Mouse (Mus musculus): ENCODE results near the gene Akap5. TPM values are rescaled to one million over a fixed set of nuclear protein-coding genes. Genes with fewer than 3 reads are reported as not detected.

The Akap5 gene
- polyA plus RNA-seq, 1 experiment from 2014 or later = 4.4 TPM

- ATAC-seq (ENCODE audit: insufficient read depth, low FRiP score, low TSS enrichment) = peak; percentile 63; the same call in 1 of the 2 replicates
- WGBS = 68% methylated on average over 5 of the region's 5 CpGs
- no peak overlapping the region for H3K27ac ChIP-seq (ENCODE audit: low read depth, low read length)
Measured at GRCm38 (mm10) chr12:76288494-76288893, 36.2 kb upstream of the Akap5 start.

GRCm38 (mm10) chr12:76289428-76289827 is 35.3 kb upstream of the Akap5 start:
- no peak for ATAC-seq (ENCODE audit: insufficient read depth, low FRiP score, low TSS enrichment)
- Histone ChIP-seq H3K9ac (ENCODE audit: low read length) (no peak overlapping the region), H3K4me1 (ENCODE audit: control insufficient read depth, insufficient read depth, low read length) (no peaks in the 10 kb centered on the region), H3K4me3 (ENCODE audit: low read depth, low read length) (no peak overlapping the region), H3K36me3 (ENCODE audit: control insufficient read depth, insufficient read depth, low read length) (no peaks in the 10 kb centered on the region), H3K27ac (ENCODE audit: low read depth, low read length) (no peak overlapping the region), H3K4me2 (ENCODE audit: low read depth) (no peak overlapping the region), H3K27me3 (ENCODE audit: control insufficient read depth, insufficient read depth, low read length) (no peaks in the 10 kb centered on the region), H3K9me3 (ENCODE audit: control insufficient read depth, low read length) (no peaks in the 10 kb centered on the region)
- 96% methylated on average over 12 of the region's 12 CpGs for WGBS
- DNase-seq (ENCODE audit: low spot score) = no peak

More at GRCm38 (mm10) chr12:76288494-76288893, 36.2 kb upstream of the Akap5 start:
- H3K36me3 ChIP-seq (ENCODE audit: control insufficient read depth, insufficient read depth, low read length) = no peaks in the 10 kb centered on the region
- no peak overlapping the region for H3K4me3 ChIP-seq (ENCODE audit: low read depth, low read length)
- H3K9ac ChIP-seq (ENCODE audit: low read length) = no peak overlapping the region
- DNase-seq (ENCODE audit: low spot score) = no peak
- no peak overlapping the region for H3K4me2 ChIP-seq (ENCODE audit: low read depth)
- no peaks in the 10 kb centered on the region for H3K9me3 ChIP-seq (ENCODE audit: control insufficient read depth, low read length)
- no peaks in the 10 kb centered on the region for H3K4me1 ChIP-seq (ENCODE audit: control insufficient read depth, insufficient read depth, low read length)
- no peaks in the 10 kb centered on the region for H3K27me3 ChIP-seq (ENCODE audit: control insufficient read depth, insufficient read depth, low read length)

DNA sequence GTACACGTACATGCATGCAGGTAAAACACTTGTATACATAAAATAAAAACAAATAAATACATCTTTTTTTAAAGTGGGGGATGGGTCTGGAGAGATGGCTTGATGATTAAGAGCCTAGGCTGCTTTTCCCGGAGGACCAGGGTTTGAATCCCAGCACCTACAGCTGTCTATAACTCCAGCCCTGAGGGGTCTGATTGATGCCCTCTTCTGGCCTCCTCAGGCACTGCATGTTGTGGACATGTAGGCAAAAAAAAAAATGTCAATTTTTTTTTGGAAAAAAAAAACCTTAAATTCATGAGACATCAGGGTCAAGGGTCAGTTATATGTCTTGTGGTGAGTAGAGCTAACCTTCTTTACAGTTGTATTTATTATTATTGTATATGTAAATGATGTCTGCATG is 34.4 kb upstream of the Akap5 start:
- WGBS = 92% methylated on average over 2 of the region's 2 CpGs
- ATAC-seq (ENCODE audit: insufficient read depth, low FRiP score, low TSS enrichment) (no peak), DNase-seq (ENCODE audit: low spot score) (no peak)
- no peaks in the 10 kb centered on the region for H3K36me3 ChIP-seq (ENCODE audit: control insufficient read depth, insufficient read depth, low read length)
- no peak overlapping the region for H3K4me3 ChIP-seq (ENCODE audit: low read depth, low read length)
- no peak overlapping the region for H3K27ac ChIP-seq (ENCODE audit: low read depth, low read length)
- H3K9ac ChIP-seq (ENCODE audit: low read length) = no peak overlapping the region
- H3K4me2 ChIP-seq (ENCODE audit: low read depth) = no peak overlapping the region
- H3K27me3 ChIP-seq (ENCODE audit: control insufficient read depth, insufficient read depth, low read length) = no peaks in the 10 kb centered on the region
- H3K9me3 ChIP-seq (ENCODE audit: control insufficient read depth, low read length) = no peaks in the 10 kb centered on the region
- H3K4me1 ChIP-seq (ENCODE audit: control insufficient read depth, insufficient read depth, low read length) = no peaks in the 10 kb centered on the region

DNA sequence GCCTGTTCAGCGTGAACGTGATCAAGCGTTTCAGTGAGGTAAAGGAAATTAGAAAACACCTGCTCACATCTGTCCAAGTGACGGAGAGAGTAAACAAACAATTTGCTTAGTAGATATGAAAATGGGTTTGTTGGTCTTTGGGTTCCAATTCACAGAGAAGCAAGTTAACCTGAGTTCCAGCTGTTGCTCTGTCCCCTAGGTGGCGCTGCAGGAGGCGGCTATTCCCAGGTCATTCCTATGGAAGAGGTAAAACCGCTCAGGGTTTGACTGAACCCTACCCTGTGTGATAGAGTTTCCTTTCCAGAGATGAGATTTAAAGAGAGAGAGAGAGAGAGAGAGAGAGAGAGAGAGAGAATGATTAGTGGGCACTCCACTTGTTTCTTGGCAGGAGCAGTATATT is 31.5 kb upstream of the Akap5 start:
- Histone ChIP-seq H3K36me3 (ENCODE audit: control insufficient read depth, insufficient read depth, low read length) (no peaks in the 10 kb centered on the region), H3K4me2 (ENCODE audit: low read depth) (no peak overlapping the region), H3K27me3 (ENCODE audit: control insufficient read depth, insufficient read depth, low read length) (no peaks in the 10 kb centered on the region), H3K9ac (ENCODE audit: low read length) (no peak overlapping the region), H3K4me3 (ENCODE audit: low read depth, low read length) (no peak overlapping the region), H3K9me3 (ENCODE audit: control insufficient read depth, low read length) (no peaks in the 10 kb centered on the region), H3K4me1 (ENCODE audit: control insufficient read depth, insufficient read depth, low read length) (no peaks in the 10 kb centered on the region), H3K27ac (ENCODE audit: low read depth, low read length) (no peak overlapping the region)
- no peak for ATAC-seq (ENCODE audit: insufficient read depth, low FRiP score, low TSS enrichment)
- 67% methylated on average over 7 of the region's 7 CpGs for WGBS
- peak; percentile 61 for DNase-seq (ENCODE audit: low spot score)

DNA sequence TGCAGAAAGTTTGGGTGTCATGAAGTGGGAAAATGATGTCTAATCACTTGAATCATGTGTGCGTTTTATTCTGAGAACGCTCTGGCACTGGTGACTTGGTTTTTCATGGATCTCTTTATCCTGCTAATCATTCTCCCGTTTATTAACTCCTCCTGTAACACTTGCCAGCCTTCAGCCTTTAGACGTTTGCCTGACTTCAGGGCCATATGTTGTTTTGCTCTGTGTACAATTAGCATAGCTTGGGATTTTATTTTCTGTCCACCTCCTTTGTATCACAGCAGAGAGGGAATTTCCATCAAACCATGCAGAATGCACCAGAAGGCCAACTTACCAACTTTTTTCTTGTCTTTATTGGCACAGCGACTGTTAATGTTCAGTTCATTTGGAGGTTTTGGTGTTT is 26.9 kb upstream of the Akap5 start:
- H3K9me3 ChIP-seq (ENCODE audit: control insufficient read depth, low read length) = no peaks in the 10 kb centered on the region
- no peak overlapping the region for H3K4me2 ChIP-seq (ENCODE audit: low read depth)
- no peak overlapping the region for H3K4me3 ChIP-seq (ENCODE audit: low read depth, low read length)
- DNase-seq (ENCODE audit: low spot score) = no peak
- H3K9ac ChIP-seq (ENCODE audit: low read length) = no peak overlapping the region
- H3K27me3 ChIP-seq (ENCODE audit: control insufficient read depth, insufficient read depth, low read length) = no peaks in the 10 kb centered on the region
- no peak for ATAC-seq (ENCODE audit: insufficient read depth, low FRiP score, low TSS enrichment)
- WGBS = 87% methylated on average over 5 of the region's 5 CpGs
- H3K36me3 ChIP-seq (ENCODE audit: control insufficient read depth, insufficient read depth, low read length) = 0 out of 2 replicates have a peak, but pooled peaks cover 2% of the 10 kb centered on the region
- H3K27ac ChIP-seq (ENCODE audit: low read depth, low read length) = no peak overlapping the region
- no peaks in the 10 kb centered on the region for H3K4me1 ChIP-seq (ENCODE audit: control insufficient read depth, insufficient read depth, low read length)

DNA sequence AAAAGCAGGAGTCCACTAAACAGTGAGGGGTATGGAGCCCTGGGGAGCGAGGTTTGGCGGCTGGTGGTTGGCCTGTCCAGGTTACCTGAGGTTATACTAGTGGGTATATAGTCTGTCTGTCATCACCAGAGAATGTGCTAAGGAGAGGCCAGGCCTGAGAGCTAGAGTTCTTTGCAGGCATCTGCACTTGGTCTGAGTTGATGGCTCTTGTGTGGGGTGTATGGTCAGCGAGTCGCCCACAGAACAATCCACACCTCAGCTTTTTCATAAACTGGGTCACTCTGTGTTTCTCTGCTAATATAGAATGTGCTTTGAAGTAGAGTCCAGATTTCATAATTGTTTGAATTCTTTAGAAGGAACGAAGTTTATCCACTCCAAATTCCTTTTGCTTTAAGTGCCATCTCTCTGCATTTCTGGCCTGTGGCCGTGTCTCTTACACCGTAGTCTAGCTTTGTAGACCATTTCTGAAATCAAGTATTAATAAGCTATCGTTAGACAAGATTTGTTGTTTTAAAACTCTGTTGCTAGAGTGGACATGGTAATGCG is 25.3 kb upstream of the Akap5 start:
- 0 out of 2 replicates have a peak, but pooled peaks cover 2% of the 10 kb centered on the region for H3K36me3 ChIP-seq (ENCODE audit: control insufficient read depth, insufficient read depth, low read length)
- H3K9ac ChIP-seq (ENCODE audit: low read length) = no peak overlapping the region
- no peak for DNase-seq (ENCODE audit: low spot score)
- H3K4me2 ChIP-seq (ENCODE audit: low read depth) = no peak overlapping the region
- ATAC-seq (ENCODE audit: insufficient read depth, low FRiP score, low TSS enrichment) = no peak
- WGBS = 94% methylated on average over 9 of the region's 9 CpGs
- H3K9me3 ChIP-seq (ENCODE audit: control insufficient read depth, low read length) = no peaks in the 10 kb centered on the region
- no peak overlapping the region for H3K4me3 ChIP-seq (ENCODE audit: low read depth, low read length)
- no peaks in the 10 kb centered on the region for H3K4me1 ChIP-seq (ENCODE audit: control insufficient read depth, insufficient read depth, low read length)
- H3K27me3 ChIP-seq (ENCODE audit: control insufficient read depth, insufficient read depth, low read length) = no peaks in the 10 kb centered on the region
- no peak overlapping the region for H3K27ac ChIP-seq (ENCODE audit: low read depth, low read length)

GRCm38 (mm10) chr12:76300367-76300766 is 24.3 kb upstream of the Akap5 start:
- no peak for ATAC-seq (ENCODE audit: insufficient read depth, low FRiP score, low TSS enrichment)
- H3K27me3 ChIP-seq (ENCODE audit: control insufficient read depth, insufficient read depth, low read length) = no peaks in the 10 kb centered on the region
- 0 out of 2 replicates have a peak, but pooled peaks cover 2% of the 10 kb centered on the region for H3K36me3 ChIP-seq (ENCODE audit: control insufficient read depth, insufficient read depth, low read length)
- no peaks in the 10 kb centered on the region for H3K4me1 ChIP-seq (ENCODE audit: control insufficient read depth, insufficient read depth, low read length)
- no peak for DNase-seq (ENCODE audit: low spot score)
- H3K9ac ChIP-seq (ENCODE audit: low read length) = no peak overlapping the region
- 91% methylated on average over 10 of the region's 10 CpGs for WGBS
- H3K27ac ChIP-seq (ENCODE audit: low read depth, low read length) = no peak overlapping the region
- H3K9me3 ChIP-seq (ENCODE audit: control insufficient read depth, low read length) = no peaks in the 10 kb centered on the region
- H3K4me2 ChIP-seq (ENCODE audit: low read depth) = no peak overlapping the region
- H3K4me3 ChIP-seq (ENCODE audit: low read depth, low read length) = no peak overlapping the region

GRCm38 (mm10) chr12:76303474-76303873 is 21.2 kb upstream of the Akap5 start:
- Histone ChIP-seq H3K4me2 (ENCODE audit: low read depth) (no peak overlapping the region), H3K27ac (ENCODE audit: low read depth, low read length) (no peak overlapping the region), H3K9ac (ENCODE audit: low read length) (no peak overlapping the region), H3K9me3 (ENCODE audit: control insufficient read depth, low read length) (no peaks in the 10 kb centered on the region), H3K4me1 (ENCODE audit: control insufficient read depth, insufficient read depth, low read length) (no peaks in the 10 kb centered on the region), H3K4me3 (ENCODE audit: low read depth, low read length) (no peak overlapping the region), H3K36me3 (ENCODE audit: control insufficient read depth, insufficient read depth, low read length) (0 out of 2 replicates have a peak, but pooled peaks cover 2% of the 10 kb centered on the region), H3K27me3 (ENCODE audit: control insufficient read depth, insufficient read depth, low read length) (no peaks in the 10 kb centered on the region)
- WGBS = 97% methylated on average over 11 of the region's 11 CpGs
- no peak for ATAC-seq (ENCODE audit: insufficient read depth, low FRiP score, low TSS enrichment)
- DNase-seq (ENCODE audit: low spot score) = no peak

DNA sequence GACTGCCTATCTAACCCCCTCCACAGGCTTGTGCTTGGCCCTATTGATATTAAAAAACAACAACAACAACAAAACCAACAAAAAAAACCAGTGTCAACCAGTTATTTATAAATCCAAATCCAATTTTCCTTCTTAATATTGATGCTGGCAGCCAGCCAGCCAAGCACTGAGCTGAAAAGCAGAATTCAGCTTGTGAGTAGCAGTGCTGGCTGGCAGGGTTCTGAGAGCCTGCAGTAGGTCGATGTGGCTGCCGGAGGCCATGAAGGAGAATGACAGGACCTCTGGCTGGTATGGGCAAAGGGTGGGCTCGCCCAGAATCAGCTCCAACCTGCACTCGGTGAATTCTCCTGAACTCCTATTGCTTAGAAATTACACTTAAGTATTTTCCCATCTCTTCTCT is 20.5 kb upstream of the Akap5 start:
- 95% methylated on average over 4 of the region's 4 CpGs for WGBS
- ATAC-seq (ENCODE audit: insufficient read depth, low FRiP score, low TSS enrichment) (no peak), DNase-seq (ENCODE audit: low spot score) (no peak)
- Histone ChIP-seq H3K27ac (ENCODE audit: low read depth, low read length) (no peak overlapping the region), H3K27me3 (ENCODE audit: control insufficient read depth, insufficient read depth, low read length) (no peaks in the 10 kb centered on the region), H3K9me3 (ENCODE audit: control insufficient read depth, low read length) (no peaks in the 10 kb centered on the region), H3K36me3 (ENCODE audit: control insufficient read depth, insufficient read depth, low read length) (no peaks in the 10 kb centered on the region), H3K9ac (ENCODE audit: low read length) (no peak overlapping the region), H3K4me1 (ENCODE audit: control insufficient read depth, insufficient read depth, low read length) (no peaks in the 10 kb centered on the region), H3K4me3 (ENCODE audit: low read depth, low read length) (no peak overlapping the region), H3K4me2 (ENCODE audit: low read depth) (no peak overlapping the region)

All from neural tube, embryonic 11.5 days (tissue).